Mouse (Mus musculus): ENCODE data around the gene Foxn3. TPM values are rescaled to one million over a fixed set of nuclear protein-coding genes. Genes with fewer than 3 reads are reported as not detected.

Foxn3 gene
- total and polyA plus RNA-seq, 3 experiments, result 9.7 to 26.8 (median 11.0) TPM

DNA sequence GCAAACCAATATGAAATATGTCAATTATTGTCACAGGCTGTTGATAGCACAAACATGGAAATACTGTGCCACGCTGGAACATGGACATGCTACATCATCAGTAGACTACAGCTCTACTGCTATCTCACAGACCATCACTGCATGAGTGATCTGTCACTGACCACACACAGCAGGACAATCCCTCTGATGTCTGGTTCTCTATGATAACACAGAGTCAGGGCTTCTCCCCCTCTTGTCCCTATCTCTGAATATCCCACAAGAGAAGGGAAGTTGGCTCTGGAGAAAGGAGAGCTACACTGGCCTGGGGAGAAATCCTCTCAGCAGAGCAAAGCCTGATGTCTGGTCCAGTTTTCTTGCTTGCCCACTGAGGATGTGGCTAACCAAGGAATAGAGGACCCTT is 288.8 kb downstream of the Foxn3 start:
- H3K36me3 ChIP-seq (replicated peaks in 1 of 2; ENCODE audit: control insufficient read depth in 1 of 2, insufficient read depth in 1 of 2, low read length in 1 of 2), result peaks cover 0 to 45% of the 10 kb centered on the region in 2 experiments
- no peak overlapping the region for H3K27ac ChIP-seq (ENCODE audit: insufficient read depth, low read depth)
- H3K9me3 ChIP-seq (replicated peaks; ENCODE audit: low read length), result peaks cover 4% of the 10 kb centered on the region
- no peak overlapping the region for H3K9ac ChIP-seq (ENCODE audit: insufficient read depth, low read depth)
- dilution Hi-C loops (cut with MboI; ENCODE audit: extremely low pct_ligation_motif_present, extremely low pct_unique_long_range_greater_than_20kb, low sequenced_read_pairs) (no loop called here), in situ Hi-C loops (cut with MboI; ENCODE audit: low pct_ligation_motif_present, low pct_unique_long_range_greater_than_20kb, low sequenced_read_pairs) (no loop called here)
- TF ChIP-seq RCOR1 (conservative IDR thresholded peaks at IDR 0.05; ENCODE audit: low read depth, low read length), result no peak
- TF ChIP-seq MXI1 (IDR thresholded peaks at IDR 0.05; ENCODE audit: low read depth, low read length), result no peak
- no peak for TF ChIP-seq CTCF (conservative IDR thresholded peaks at IDR 0.05 in 1 of 2, IDR thresholded peaks at IDR 0.05 in 1 of 2; ENCODE audit: low read depth in 2 of 2, low read length in 2 of 2)
- TF ChIP-seq TBP (conservative IDR thresholded peaks at IDR 0.05; ENCODE audit: low read depth, low read length), result no peak
- DNase-seq (ENCODE audit: extremely low read depth), result no peak
- H3K79me2 ChIP-seq (replicated peaks; ENCODE audit: control insufficient read depth, extremely low read depth, insufficient read depth, poor library complexity, severe bottlenecking), result no peaks in the 10 kb centered on the region
- no peaks in the 10 kb centered on the region for H3K27me3 ChIP-seq (replicated peaks)
- H3K4me2 ChIP-seq (ENCODE audit: insufficient read depth, low read depth, poor library complexity, severe bottlenecking), result no peak overlapping the region
- H3K4me3 ChIP-seq (replicated peaks in 1 of 3; ENCODE audit: low read depth in 2 of 3, low read length in 2 of 3, poor library complexity in 1 of 3), result no peak overlapping the region
- H3K4me1 ChIP-seq (ENCODE audit: control insufficient read depth in 1 of 2, insufficient read depth in 2 of 2), result no peaks in the 10 kb centered on the region

DNA sequence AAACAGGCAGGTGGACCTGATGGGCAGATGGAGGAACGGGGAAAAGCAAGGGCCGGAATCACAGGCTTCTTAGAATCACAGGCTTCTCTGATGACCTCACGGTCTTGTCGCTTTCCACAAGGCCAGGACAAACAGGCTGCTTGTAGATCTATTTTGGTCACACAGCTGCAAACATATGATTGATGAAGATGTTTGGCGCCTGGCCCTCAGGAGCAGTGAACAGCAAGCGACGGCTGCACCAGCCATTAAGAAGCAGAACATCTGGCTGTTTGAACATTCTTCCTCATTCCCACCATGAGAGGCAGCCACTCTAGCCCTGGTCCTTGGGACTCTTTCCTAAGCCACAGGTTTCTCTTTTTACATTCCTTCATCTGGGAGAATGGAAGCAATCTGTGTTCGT is 294.0 kb downstream of the Foxn3 start:
- no peak overlapping the region for H3K27ac ChIP-seq (ENCODE audit: insufficient read depth, low read depth)
- H3K36me3 ChIP-seq (replicated peaks in 1 of 2; ENCODE audit: control insufficient read depth in 1 of 2, insufficient read depth in 1 of 2, low read length in 1 of 2), result peaks cover 7 to 43% of the 10 kb centered on the region in 2 experiments
- no peak overlapping the region for H3K4me2 ChIP-seq (ENCODE audit: insufficient read depth, low read depth, poor library complexity, severe bottlenecking)
- H3K9me3 ChIP-seq (replicated peaks; ENCODE audit: low read length), result no peaks in the 10 kb centered on the region
- in situ Hi-C loops (cut with MboI; ENCODE audit: low pct_ligation_motif_present, low pct_unique_long_range_greater_than_20kb, low sequenced_read_pairs), result no loop called here
- DNase-seq (ENCODE audit: extremely low read depth), result no peak
- no peak overlapping the region for H3K9ac ChIP-seq (ENCODE audit: insufficient read depth, low read depth)
- peaks cover 0 to 14% of the 10 kb centered on the region in 2 experiments; a peak in 2 of 4 replicates for H3K4me1 ChIP-seq (ENCODE audit: control insufficient read depth in 1 of 2, insufficient read depth in 2 of 2)
- no peaks in the 10 kb centered on the region for H3K27me3 ChIP-seq (replicated peaks)
- no peaks in the 10 kb centered on the region for H3K79me2 ChIP-seq (replicated peaks; ENCODE audit: control insufficient read depth, extremely low read depth, insufficient read depth, poor library complexity, severe bottlenecking)
- TF ChIP-seq POLR2AphosphoS2 (IDR thresholded peaks at IDR 0.05; ENCODE audit: low read depth, low read length) (no peak), MEF2A (IDR thresholded peaks at IDR 0.05; ENCODE audit: borderline replicate concordance, low read depth, low read length) (no peak), ZKSCAN1 (IDR thresholded peaks at IDR 0.05; ENCODE audit: borderline replicate concordance, low read depth, low read length) (no peak), ELF1 (IDR thresholded peaks at IDR 0.05; ENCODE audit: low read depth, low read length) (no peak), RCOR1 (conservative IDR thresholded peaks at IDR 0.05; ENCODE audit: low read depth, low read length) (no peak), NRF1 (IDR thresholded peaks at IDR 0.05; ENCODE audit: low read depth, low read length) (no peak), RAD21 (IDR thresholded peaks at IDR 0.05; ENCODE audit: low read depth, low read length) (no peak), JUND (conservative IDR thresholded peaks at IDR 0.05; ENCODE audit: low read depth, low read length) (no peak), TBP (conservative IDR thresholded peaks at IDR 0.05; ENCODE audit: low read depth, low read length) (no peak)
- no peak overlapping the region for H3K4me3 ChIP-seq (replicated peaks in 1 of 3; ENCODE audit: low read depth in 2 of 3, low read length in 2 of 3, poor library complexity in 1 of 3)
- dilution Hi-C loops (cut with MboI; ENCODE audit: extremely low pct_ligation_motif_present, extremely low pct_unique_long_range_greater_than_20kb, low sequenced_read_pairs), result no loop called here

- H3K4me2 ChIP-seq (ENCODE audit: insufficient read depth, low read depth, poor library complexity, severe bottlenecking), result no peak overlapping the region
- no peak overlapping the region for H3K27ac ChIP-seq (ENCODE audit: insufficient read depth, low read depth)
- in situ Hi-C loops (cut with MboI; ENCODE audit: low pct_ligation_motif_present, low pct_unique_long_range_greater_than_20kb, low sequenced_read_pairs) (no loop called here), dilution Hi-C loops (cut with MboI; ENCODE audit: extremely low pct_ligation_motif_present, extremely low pct_unique_long_range_greater_than_20kb, low sequenced_read_pairs) (no loop called here)
- H3K4me3 ChIP-seq (replicated peaks in 1 of 3; ENCODE audit: low read depth in 2 of 3, low read length in 2 of 3, poor library complexity in 1 of 3), result no peak overlapping the region
- no peak for DNase-seq (ENCODE audit: extremely low read depth)
- TF ChIP-seq CHD1 (IDR thresholded peaks at IDR 0.05; ENCODE audit: low read depth, low read length) (no peak), MAX (IDR thresholded peaks at IDR 0.05; ENCODE audit: low read length) (no peak), MAZ (IDR thresholded peaks at IDR 0.05; ENCODE audit: low read depth, low read length) (no peak), UBTF (IDR thresholded peaks at IDR 0.05; ENCODE audit: low read depth, low read length) (no peak), ELF1 (IDR thresholded peaks at IDR 0.05; ENCODE audit: low read depth, low read length) (no peak), CHD2 (IDR thresholded peaks at IDR 0.05; ENCODE audit: low read length) (no peak), CTCF (conservative IDR thresholded peaks at IDR 0.05 in 1 of 2, IDR thresholded peaks at IDR 0.05 in 1 of 2; ENCODE audit: low read depth in 2 of 2, low read length in 2 of 2) (no peak), ZNF384 (IDR thresholded peaks at IDR 0.05; ENCODE audit: low read depth, low read length) (no peak), MEF2A (IDR thresholded peaks at IDR 0.05; ENCODE audit: borderline replicate concordance, low read depth, low read length) (no peak), POLR2A (IDR thresholded peaks at IDR 0.05; ENCODE audit: low read depth, low read length) (no peak), E2F4 (IDR thresholded peaks at IDR 0.05; ENCODE audit: insufficient replicate concordance, low read depth, low read length) (no peak)
- peaks cover 0 to 19% of the 10 kb centered on the region in 2 experiments; a peak in 2 of 4 replicates for H3K4me1 ChIP-seq (ENCODE audit: control insufficient read depth in 1 of 2, insufficient read depth in 2 of 2)
- H3K9me3 ChIP-seq (replicated peaks; ENCODE audit: low read length), result no peaks in the 10 kb centered on the region
- H3K79me2 ChIP-seq (replicated peaks; ENCODE audit: control insufficient read depth, extremely low read depth, insufficient read depth, poor library complexity, severe bottlenecking), result no peaks in the 10 kb centered on the region
- H3K36me3 ChIP-seq (replicated peaks in 1 of 2; ENCODE audit: control insufficient read depth in 1 of 2, insufficient read depth in 1 of 2, low read length in 1 of 2), result peaks cover 7 to 42% of the 10 kb centered on the region in 2 experiments
- no peaks in the 10 kb centered on the region for H3K27me3 ChIP-seq (replicated peaks)
- H3K9ac ChIP-seq (ENCODE audit: insufficient read depth, low read depth), result no peak overlapping the region
Observed at GRCm38 (mm10) chr12:99268954-99269353, 294.4 kb downstream of the Foxn3 start.

Measured in CH12.LX (cell line).